Mouse (Mus musculus) brain, embryonic 14.5 days (tissue): ENCODE results near the gene Gp1ba. TPM values are rescaled to one million over a fixed set of nuclear protein-coding genes. Genes with fewer than 3 reads are reported as not detected.

Experiments used
- DNase-seq: peaks from one replicate; pipeline ENCODE4 v3.0.0-alpha.2; 2011; ENCODE audit warnings: low read depth
- CTCF ChIP-seq: fragments of 200-500 bp; IDR thresholded peaks from 2 replicates; pipeline ENCODE4 v1.5.1; 2012; ENCODE audit warnings: inconsistent platforms, mild to moderate bottlenecking, moderate library complexity, borderline replicate concordance; ENCODE audit not compliant: insufficient read depth, insufficient read length; ENCODE audit errors: extremely low read depth
- POLR2A ChIP-seq: fragments of 200-500 bp; IDR thresholded peaks from 2 replicates; pipeline ENCODE4 v1.6.1; 2012; ENCODE audit warnings: mild to moderate bottlenecking, inconsistent platforms, borderline replicate concordance; ENCODE audit not compliant: poor library complexity, insufficient read depth, insufficient read length, severe bottlenecking; ENCODE audit errors: extremely low read depth
- polyA plus RNA-seq: library from polyadenylated mRNA; depleted of rRNA; stranded (reverse); fragments of >200 nt; gene quantifications from 2 replicates; pipeline ENCODE4 v1.2.3, GENCODE M21; 2012

Gene Gp1ba
- polyA plus RNA-seq, 1 experiment = 0.30 TPM

GRCm38 (mm10) chr11:70655571-70656455, 16.9 kb downstream of the Gp1ba start:
- DNase-seq = peak; percentile 65
- no peak for TF ChIP-seq POLR2A

DNA sequence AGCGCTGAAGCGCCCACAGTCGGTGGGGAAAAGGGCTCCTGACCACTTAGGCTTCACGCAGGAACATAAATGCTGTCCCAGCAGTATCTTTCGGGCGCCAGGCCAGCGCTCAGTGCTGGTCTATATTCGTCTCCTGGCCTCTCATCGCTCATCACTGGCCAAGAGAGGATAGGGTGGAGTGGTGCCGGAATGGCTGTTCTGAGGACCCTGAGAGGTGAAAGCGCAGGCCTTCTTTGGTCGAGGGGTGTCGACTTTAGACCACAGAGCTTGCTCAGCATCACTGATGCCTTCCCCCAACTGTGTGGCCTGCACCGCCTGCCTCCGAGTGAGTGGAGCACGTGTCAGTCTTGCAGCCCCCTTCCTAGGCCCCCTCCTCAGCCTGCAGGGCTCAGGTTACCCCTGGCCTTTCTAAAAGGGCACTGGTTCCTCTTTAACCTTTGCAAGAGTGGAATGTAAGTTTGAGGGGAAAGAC, 17.6 kb downstream of the Gp1ba start:
- TF ChIP-seq CTCF (no peak), POLR2A (no peak)
- peak; percentile 25 for DNase-seq

- no peak for DNase-seq
- TF ChIP-seq POLR2A = no peak
Measured at GRCm38 (mm10) chr11:70656964-70657363, 18.0 kb downstream of the Gp1ba start, which contains the start of gene Eno3. Gene Eno3 (plus strand): TSS chr11:70657202.

- TF ChIP-seq CTCF = no peak
- no peak for TF ChIP-seq POLR2A
- DNase-seq = no peak
Measured at GRCm38 (mm10) chr11:70657573-70657972, 18.7 kb downstream of the Gp1ba start.

GRCm38 (mm10) chr11:70657991-70658390, 19.1 kb downstream of the Gp1ba start:
- DNase-seq = no peak
- TF ChIP-seq POLR2A (no peak), CTCF (no peak)

DNA sequence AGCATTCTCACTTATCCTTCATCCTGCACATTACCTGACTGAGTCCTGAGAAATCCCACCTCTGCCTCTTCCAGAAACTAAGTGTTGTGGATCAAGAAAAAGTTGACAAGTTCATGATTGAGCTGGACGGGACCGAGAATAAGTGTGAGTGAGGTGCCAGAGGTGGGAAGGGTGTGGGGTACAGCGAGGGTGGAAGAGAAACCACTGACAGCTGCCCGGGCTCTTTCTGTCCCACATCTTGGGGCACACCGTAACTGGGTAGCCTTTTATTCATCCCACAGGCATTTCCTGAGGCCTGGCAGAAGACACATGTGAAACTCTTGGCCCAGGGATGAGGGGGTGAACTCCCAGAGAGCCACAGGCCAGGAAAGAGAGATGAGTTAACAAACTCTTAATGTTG, 19.6 kb downstream of the Gp1ba start:
- DNase-seq = no peak
- TF ChIP-seq CTCF = no peak
- TF ChIP-seq POLR2A = no peak

DNA sequence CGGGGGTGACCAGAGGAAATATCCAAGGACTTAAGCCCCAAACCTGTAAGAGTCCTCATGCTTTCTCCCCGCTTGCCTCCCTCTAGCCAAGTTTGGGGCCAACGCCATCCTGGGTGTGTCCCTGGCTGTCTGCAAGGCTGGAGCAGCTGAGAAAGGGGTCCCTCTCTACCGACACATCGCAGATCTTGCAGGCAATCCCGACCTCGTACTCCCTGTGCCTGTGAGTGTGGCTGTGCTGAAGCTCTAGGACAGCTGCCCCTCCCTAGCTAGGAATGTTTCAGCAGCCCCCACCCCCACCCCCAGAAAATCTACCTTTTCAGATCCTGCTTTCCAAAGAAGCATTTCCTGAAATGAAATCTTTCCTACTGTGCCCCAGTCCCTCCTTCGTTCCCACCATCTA, 20.0 kb downstream of the Gp1ba start:
- TF ChIP-seq CTCF (no peak), POLR2A (no peak)
- DNase-seq = no peak

DNA sequence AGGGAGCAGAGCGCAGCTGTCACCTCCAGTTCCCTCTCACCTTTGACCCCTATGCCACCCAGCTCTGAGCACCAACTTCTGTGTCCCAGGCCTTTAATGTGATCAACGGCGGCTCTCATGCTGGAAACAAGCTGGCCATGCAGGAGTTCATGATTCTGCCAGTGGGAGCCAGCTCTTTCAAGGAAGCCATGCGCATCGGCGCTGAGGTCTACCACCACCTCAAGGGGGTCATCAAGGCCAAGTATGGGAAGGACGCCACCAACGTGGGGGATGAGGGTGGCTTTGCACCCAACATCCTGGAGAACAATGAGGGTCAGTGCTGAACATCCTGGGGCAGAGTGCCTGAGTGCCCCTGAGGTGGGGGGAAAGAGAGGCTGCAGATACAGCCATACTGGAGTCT, 21.6 kb downstream of the Gp1ba start:
- TF ChIP-seq CTCF = no peak
- no peak for TF ChIP-seq POLR2A
- no peak for DNase-seq

DNA sequence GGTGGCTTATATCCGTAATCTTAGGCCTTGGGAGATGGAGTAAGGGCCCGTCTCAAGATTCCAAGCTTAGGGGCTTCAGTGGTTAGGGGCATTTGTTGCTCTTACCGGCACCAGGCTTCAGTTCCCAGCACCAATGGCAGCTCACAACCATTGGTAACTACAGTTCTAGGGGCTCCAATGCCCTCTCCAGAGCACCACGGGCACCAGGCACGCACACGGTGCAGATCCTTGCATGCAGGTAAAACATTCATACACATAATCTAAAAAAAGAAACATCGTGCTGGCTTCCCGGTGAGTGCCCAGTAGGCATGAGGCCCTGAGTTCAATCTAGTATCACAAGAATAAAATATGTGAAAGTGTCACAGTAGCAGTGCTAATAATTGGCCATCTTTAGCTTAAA, 24.2 kb downstream of the Gp1ba start:
- DNase-seq = no peak
- no peak for TF ChIP-seq CTCF
- no peak for TF ChIP-seq POLR2A

- TF ChIP-seq POLR2A (no peak), CTCF (no peak)
- no peak for DNase-seq
Measured at GRCm38 (mm10) chr11:70663957-70664356, 25.0 kb downstream of the Gp1ba start.

DNA sequence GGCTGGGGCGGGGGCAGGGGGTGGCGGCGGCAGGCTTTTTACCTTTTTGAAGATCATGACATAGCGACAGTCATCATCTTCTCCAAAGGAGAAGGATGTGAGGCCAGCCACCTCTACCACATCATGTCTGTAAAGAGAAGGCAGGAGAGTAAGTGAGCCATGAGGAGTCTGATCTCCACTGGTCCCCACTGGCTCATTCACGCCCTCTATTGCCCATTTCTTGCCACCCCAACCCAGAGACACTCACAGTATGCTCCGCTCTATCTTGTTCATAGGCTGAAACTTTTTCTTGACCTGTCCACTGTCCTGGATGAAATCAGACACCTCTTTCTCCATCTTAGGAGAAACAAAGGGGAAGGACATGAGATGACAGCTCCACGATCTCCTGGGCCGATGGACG, 25.8 kb downstream of the Gp1ba start:
- TF ChIP-seq CTCF (no peak), POLR2A (no peak)
- no peak for DNase-seq

GRCm38 (mm10) chr11:70666687-70667086, 27.8 kb downstream of the Gp1ba start:
- TF ChIP-seq POLR2A = no peak
- DNase-seq = no peak
